Mouse (Mus musculus): ENCODE data around the gene Cdc25b. TPM values are rescaled to one million over a fixed set of nuclear protein-coding genes. Genes with fewer than 3 reads are reported as not detected.

The Cdc25b gene
- polyA plus RNA-seq, 1 experiment from 2014 or later: 44.6 TPM

DNA sequence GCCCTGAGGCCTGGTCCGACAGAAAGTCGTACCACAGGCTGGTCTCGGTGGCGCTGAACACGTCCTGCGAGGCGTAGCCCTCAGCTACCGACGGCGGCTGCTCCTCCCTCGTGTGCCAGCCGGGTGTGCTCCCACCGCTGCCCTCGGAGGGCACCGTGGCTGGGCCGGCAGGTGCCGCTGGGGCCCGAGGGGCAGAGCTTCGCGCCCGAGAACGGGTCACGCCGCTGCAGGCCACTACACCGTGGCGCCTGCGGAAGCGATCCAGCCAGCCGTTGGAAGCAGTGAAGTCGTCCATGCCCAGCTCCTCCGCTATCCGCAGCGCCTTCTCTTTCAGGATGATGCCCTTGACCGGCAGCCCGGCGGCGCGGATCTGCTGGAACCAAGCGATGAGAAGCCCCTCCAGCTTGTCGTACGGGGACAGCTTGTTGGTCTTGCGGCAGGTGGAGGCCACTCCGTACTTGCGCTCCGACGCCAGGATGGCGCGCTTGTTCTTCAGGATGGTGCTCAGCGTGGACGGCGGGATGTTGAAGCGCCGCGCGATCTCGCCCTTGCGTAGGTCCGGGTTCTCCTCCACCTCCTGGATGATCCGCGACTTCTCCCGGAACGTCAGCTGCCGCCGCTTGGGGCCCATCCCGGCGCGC lies 7.4 kb upstream of the Cdc25b start:
- Histone ChIP-seq H3K9me3 (no peaks in the 10 kb centered on the region), H3K4me1 (replicated peaks) (peaks cover 35% of the 10 kb centered on the region), H3K4me3 (replicated peaks) (peak overlapping the region; percentile 80), H3K4me2 (replicated peaks) (peak overlapping the region; percentile 97), H3K27ac (peak overlapping the region; percentile 92), H3K27me3 (replicated peaks) (no peaks in the 10 kb centered on the region), H3K9ac (peak overlapping the region; percentile 91), H3K36me3 (0 out of 2 replicates have a peak, but pooled peaks cover 2% of the 10 kb centered on the region)
- peak; percentile 66 for ATAC-seq
- WGBS: under 1% methylated on average over 62 of the region's 67 CpGs

DNA sequence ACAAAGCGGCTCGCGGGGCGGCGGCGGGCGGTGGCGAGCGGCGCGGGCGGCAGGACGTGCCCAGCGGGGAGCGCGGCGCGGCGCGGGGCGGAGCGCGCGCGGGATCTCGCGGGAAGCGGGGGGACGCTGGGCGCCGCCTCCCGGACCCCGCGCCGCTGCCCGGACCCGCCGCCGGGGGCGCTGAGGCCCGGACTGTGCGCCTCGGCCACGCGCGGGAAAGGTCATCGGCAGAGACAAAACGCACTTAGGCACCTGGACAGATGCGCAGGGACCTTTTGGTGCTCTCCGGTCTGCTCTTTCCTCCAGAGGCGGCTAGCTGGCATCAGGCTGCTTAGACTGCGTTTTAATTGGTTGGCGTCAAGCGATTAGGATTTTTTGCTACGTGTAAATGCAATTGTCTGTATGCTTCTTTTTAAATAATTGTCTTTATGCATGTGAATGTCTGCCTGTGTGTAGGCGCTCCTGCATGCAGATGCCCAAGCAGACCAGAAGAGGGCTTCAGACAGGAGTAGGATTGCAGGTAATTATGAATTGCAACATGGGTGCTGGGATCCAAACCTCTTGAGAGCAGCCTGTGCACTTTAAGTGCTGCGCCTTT lies 6.7 kb upstream of the Cdc25b start, which contains the start of gene Cenpb:
Gene Cenpb (minus strand): TSS at position 78 of the 598 bp plus-strand sequence.
- H3K27me3 ChIP-seq (replicated peaks): no peaks in the 10 kb centered on the region
- ATAC-seq: peak; percentile 85
- peak within 1 kb of the TSS; percentile 80 for H3K4me3 ChIP-seq (replicated peaks)
- peak within 1 kb of the TSS; percentile 91 for H3K9ac ChIP-seq
- peak within 1 kb of the TSS; percentile 97 for H3K4me2 ChIP-seq (replicated peaks)
- 0 out of 2 replicates have a peak, but pooled peaks cover 2% of the 10 kb centered on the region for H3K36me3 ChIP-seq
- H3K27ac ChIP-seq: peak within 1 kb of the TSS; percentile 92
- no peaks in the 10 kb centered on the region for H3K9me3 ChIP-seq
- H3K4me1 ChIP-seq (replicated peaks): peaks cover 33% of the 10 kb centered on the region
- WGBS: 2% methylated on average over 51 of the region's 57 CpGs

DNA sequence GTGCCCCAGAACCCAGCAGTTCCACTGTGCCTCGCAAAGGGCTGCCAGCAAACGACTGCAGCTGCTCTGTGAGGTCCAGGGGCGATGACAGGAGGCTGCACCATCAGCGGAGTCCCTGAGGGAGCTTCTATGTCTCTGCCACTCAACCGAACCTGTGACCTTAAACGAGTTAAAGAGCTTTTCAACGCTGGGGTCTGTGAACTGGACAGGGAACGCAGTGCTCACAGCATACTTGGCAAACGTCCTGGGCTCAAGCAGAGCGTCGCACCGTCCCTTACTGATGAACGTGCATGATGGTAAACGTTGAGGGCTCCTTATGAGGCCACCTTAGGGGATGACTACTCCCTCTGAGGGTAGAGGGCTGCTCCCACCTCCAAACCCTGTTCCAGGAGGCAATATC lies 406 bp upstream of the Cdc25b start:
- H3K9ac ChIP-seq: peak overlapping the region; percentile 61
- WGBS: 3% methylated on average over 14 of the region's 14 CpGs
- H3K36me3 ChIP-seq: peaks cover under 1% of the 10 kb centered on the region; the same call in 1 of the 2 replicates
- peak overlapping the region; percentile 54 for H3K4me3 ChIP-seq (replicated peaks)
- H3K4me2 ChIP-seq (replicated peaks): peak overlapping the region; percentile 81
- H3K27ac ChIP-seq: peak overlapping the region; percentile 64
- ATAC-seq: peak; percentile 16
- no peaks in the 10 kb centered on the region for H3K9me3 ChIP-seq
- H3K27me3 ChIP-seq (replicated peaks): no peaks in the 10 kb centered on the region
- peaks cover 17% of the 10 kb centered on the region for H3K4me1 ChIP-seq (replicated peaks)

DNA sequence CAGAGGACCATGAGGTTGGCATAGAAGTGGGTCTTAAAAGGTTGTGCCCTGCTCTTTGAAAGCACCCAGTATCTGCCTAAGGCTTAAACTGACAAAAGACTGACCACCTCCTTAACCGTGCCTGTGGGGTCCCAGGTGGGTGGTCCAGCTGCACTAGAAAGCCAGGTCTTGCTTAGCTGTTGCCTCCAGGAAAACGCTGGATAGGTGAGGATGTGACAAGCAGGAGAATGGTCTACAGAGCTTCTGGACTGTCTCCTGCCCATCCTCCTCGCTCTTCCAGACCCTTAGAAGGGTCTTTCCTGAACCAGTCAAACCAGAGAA lies 813 bp downstream of the Cdc25b start:
- no peaks in the 10 kb centered on the region for H3K9me3 ChIP-seq
- H3K9ac ChIP-seq: peak overlapping the region; percentile 61
- H3K4me2 ChIP-seq (replicated peaks): peak overlapping the region; percentile 81
- peaks cover 17% of the 10 kb centered on the region for H3K4me1 ChIP-seq (replicated peaks)
- H3K27ac ChIP-seq: peak overlapping the region; percentile 64
- ATAC-seq: no peak
- 28% methylated on average over 3 of the region's 3 CpGs for WGBS
- peaks cover 9% of the 10 kb centered on the region; the same call in 1 of the 2 replicates for H3K36me3 ChIP-seq
- H3K27me3 ChIP-seq (replicated peaks): no peaks in the 10 kb centered on the region
- H3K4me3 ChIP-seq (replicated peaks): peak overlapping the region; percentile 54

DNA sequence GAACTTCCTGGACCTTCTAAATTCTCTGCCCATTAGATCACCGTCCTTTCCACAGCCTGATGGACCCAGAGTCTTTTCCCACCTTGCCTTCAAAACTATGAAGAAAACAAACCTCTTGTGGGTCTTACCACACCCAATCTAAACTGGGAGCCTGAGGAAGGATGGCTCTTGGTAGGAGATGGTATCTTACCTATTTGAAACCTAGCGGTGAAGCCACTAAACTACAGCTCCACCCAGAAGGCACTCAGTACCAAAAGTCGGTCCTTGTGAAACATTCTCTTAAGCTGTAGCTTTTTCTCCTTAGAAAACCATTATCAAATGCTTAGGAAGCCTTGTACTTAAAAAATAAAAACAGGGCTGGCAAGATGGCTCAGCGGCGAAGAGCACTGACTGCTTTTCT lies 1.6 kb downstream of the Cdc25b start:
- 93% methylated on average over 5 of the region's 5 CpGs for WGBS

DNA sequence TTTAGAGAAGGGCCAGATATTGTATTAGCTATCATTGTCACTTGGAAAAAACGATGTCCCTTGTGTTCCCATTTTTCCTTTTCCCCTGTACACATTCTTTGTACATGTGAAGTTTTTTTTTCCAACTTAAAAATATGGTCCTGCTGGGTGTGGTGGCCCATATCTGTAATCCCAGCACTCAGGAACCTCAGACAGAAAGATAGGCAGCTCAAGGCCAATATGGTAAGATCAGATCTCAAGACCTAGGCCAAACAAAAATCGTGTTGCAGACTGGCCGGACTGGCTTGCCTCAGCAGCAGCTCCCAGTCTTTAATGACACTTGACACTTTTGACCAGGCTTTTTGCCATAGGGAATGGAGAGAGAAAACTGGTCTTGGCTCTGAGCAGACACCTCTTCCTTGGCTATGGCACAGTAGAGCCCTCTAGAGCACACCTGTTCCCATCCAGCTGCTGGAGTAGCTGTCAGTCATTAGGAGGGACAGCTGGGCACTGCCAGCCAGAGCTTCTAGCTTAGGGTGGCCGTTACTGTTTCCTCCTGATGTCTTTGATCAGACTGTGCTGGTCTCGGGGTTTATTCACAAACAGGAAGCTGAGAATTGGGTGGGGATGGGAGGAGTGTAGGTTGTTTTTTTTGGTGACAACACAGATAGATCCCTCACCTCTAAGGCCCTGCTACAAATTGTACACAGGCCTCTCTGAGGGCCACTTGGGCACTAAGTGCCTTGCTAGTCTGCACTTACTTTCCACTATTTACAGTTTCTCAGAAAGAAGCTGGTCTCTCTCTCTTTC lies 3.0 kb downstream of the Cdc25b start:
- H3K9ac ChIP-seq: no peak overlapping the region
- no peaks in the 10 kb centered on the region for H3K9me3 ChIP-seq
- peaks cover 26% of the 10 kb centered on the region for H3K36me3 ChIP-seq
- WGBS: 50% methylated on average over 5 of the region's 5 CpGs
- H3K4me3 ChIP-seq (replicated peaks): no peak overlapping the region
- peak overlapping the region; percentile 28; the same call in 1 of the 2 replicates for H3K4me2 ChIP-seq (replicated peaks)
- H3K27ac ChIP-seq: peak overlapping the region; percentile 55; the same call in 1 of the 2 replicates
- peaks cover 17% of the 10 kb centered on the region for H3K4me1 ChIP-seq (replicated peaks)
- no peaks in the 10 kb centered on the region for H3K27me3 ChIP-seq (replicated peaks)
- no peak for ATAC-seq

More for the DNA sequence above, 1.6 kb downstream of the Cdc25b start:
- no peak overlapping the region for H3K27ac ChIP-seq
- no peak overlapping the region for H3K9ac ChIP-seq
- no peaks in the 10 kb centered on the region for H3K9me3 ChIP-seq
- H3K4me3 ChIP-seq (replicated peaks): no peak overlapping the region
- H3K36me3 ChIP-seq: peaks cover 16% of the 10 kb centered on the region
- no peaks in the 10 kb centered on the region for H3K27me3 ChIP-seq (replicated peaks)
- no peak for ATAC-seq
- H3K4me1 ChIP-seq (replicated peaks): peaks cover 17% of the 10 kb centered on the region
- peak overlapping the region; percentile 81; the same call in 1 of the 2 replicates for H3K4me2 ChIP-seq (replicated peaks)

DNA sequence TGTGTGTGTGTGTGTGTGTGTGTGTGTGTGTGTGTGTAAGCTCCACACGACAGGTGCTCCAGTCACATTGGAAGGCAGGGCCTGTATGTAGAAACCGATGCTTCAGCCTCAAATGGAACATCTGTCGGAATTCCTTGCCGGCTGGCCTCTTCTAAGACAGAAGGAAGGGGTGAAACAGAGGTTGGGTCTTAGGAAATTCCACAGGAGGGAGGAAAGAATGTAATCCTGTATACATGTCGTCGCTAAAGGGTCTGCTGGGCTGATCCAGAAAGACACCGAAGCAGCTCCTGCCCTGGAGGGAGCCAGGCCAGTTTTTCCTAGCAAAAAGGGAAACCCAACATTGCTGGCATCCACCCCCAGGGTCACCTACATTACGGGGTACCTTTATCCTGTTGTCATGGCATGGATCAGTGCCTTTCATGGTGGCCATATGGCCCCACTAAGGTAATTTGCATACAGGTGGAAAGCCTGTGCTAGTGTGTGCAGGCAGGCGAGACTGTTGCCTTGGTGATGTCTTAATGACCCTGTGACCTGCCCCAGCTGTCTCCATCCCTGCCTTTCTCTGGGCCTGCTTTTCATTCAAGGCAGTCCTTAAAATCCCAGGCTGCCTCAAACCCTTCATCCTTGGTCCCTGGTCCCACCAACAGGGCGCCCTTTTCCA lies 3.7 kb downstream of the Cdc25b start:
- Histone ChIP-seq H3K4me3 (replicated peaks) (no peak overlapping the region), H3K4me2 (replicated peaks) (no peak overlapping the region), H3K9ac (no peak overlapping the region), H3K27me3 (replicated peaks) (no peaks in the 10 kb centered on the region), H3K27ac (peak overlapping the region; percentile 55), H3K36me3 (peaks cover 26% of the 10 kb centered on the region), H3K9me3 (no peaks in the 10 kb centered on the region), H3K4me1 (replicated peaks) (peaks cover 17% of the 10 kb centered on the region)
- no peak for ATAC-seq
- WGBS: 35% methylated on average over 10 of the region's 10 CpGs

DNA sequence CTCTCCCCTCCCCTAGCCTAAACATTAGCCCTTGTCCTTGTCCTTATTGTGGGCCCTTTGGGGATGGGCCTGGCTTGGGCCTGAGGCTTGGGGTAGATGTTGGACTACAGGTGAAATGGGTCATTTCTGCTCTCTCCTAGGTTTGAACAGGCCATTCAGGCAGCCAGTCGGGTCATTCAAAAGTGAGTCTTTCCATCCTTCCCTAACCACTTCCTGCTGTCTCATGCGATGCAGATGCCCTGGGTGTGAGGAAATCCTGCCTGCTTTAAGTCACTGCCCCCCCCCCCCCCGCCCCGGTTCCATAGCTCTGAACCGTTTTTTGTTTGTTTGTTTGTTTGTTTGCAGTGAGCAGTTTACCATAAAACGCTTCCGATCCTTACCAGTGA lies 4.2 kb downstream of the Cdc25b start:
- H3K9ac ChIP-seq: no peak overlapping the region
- H3K36me3 ChIP-seq: peaks cover 26% of the 10 kb centered on the region
- H3K4me1 ChIP-seq (replicated peaks): peaks cover 15% of the 10 kb centered on the region
- H3K4me3 ChIP-seq (replicated peaks): no peak overlapping the region
- H3K27me3 ChIP-seq (replicated peaks): no peaks in the 10 kb centered on the region
- H3K9me3 ChIP-seq: no peaks in the 10 kb centered on the region
- no peak overlapping the region for H3K27ac ChIP-seq
- H3K4me2 ChIP-seq (replicated peaks): no peak overlapping the region
- no peak for ATAC-seq
- 72% methylated on average over 7 of the region's 7 CpGs for WGBS

DNA sequence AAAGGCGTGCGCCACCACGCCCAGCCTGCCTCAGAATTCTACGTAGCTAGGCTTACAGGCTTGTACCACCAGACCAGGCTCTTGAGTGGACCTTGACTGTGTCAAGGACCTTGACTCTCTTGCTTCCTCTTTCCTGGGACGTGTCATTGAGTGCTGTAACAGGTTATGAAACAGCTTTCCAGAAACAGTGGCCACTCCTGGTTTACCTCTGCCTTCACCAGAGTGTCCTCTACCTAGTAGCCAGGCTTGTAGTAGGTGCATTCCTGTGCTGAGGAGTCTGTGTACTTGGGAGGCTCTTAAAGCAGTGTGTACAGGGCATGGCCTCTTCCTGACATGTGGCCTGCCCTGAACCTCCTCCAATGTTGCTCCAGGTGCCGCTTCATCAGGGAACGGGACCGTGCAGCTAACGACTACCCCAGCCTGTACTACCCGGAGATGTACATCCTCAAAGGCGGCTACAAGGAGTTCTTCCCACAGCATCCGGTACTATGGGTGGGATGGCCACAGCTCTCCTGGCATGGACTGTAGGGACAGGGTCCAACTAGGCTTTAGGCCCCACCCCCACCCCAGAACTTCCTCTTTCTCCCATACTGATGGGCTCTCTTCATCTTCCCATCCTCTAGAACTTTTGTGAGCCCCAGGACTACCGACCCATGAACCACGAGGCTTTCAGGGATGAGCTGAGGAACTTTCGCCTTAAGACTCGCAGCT lies 10.0 kb downstream of the Cdc25b start:
- 93% methylated on average over 16 of the region's 16 CpGs for WGBS
- H3K36me3 ChIP-seq: peaks cover 21% of the 10 kb centered on the region
- no peak overlapping the region for H3K4me3 ChIP-seq (replicated peaks)
- no peaks in the 10 kb centered on the region for H3K27me3 ChIP-seq (replicated peaks)
- H3K9ac ChIP-seq: no peak overlapping the region
- no peak overlapping the region for H3K27ac ChIP-seq
- no peaks in the 10 kb centered on the region for H3K9me3 ChIP-seq
- no peaks in the 10 kb centered on the region for H3K4me1 ChIP-seq (replicated peaks)
- no peak overlapping the region for H3K4me2 ChIP-seq (replicated peaks)
- peak; percentile 29; the same call in 1 of the 2 replicates for ATAC-seq

DNA sequence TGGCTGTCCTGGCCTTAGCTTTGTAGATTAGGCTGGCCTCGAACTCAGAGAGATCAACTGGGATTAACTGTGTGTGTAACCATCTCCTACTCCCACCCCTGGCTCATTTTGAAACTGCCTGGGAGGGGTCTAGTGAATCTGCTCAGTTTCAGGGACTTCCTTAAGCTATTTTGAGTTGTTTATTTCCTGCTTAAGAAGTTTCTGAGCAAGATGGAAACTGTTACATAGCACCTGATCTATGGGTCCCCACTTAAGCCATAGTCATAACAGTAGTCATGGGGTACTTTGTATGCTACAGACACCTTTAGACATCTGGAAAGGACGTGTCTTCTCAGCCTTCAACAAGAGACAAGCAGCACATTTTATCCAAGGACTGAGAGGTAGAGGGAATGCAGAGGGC lies 14.0 kb downstream of the Cdc25b start:
- no peaks in the 10 kb centered on the region; the same call in 1 of the 2 replicates for H3K36me3 ChIP-seq
- 73% methylated on average over 2 of the region's 2 CpGs for WGBS
- H3K27ac ChIP-seq: no peak overlapping the region
- H3K9ac ChIP-seq: no peak overlapping the region
- H3K27me3 ChIP-seq (replicated peaks): no peaks in the 10 kb centered on the region
- H3K4me3 ChIP-seq (replicated peaks): no peak overlapping the region
- no peak overlapping the region for H3K4me2 ChIP-seq (replicated peaks)
- H3K9me3 ChIP-seq: no peaks in the 10 kb centered on the region
- no peak for ATAC-seq
- H3K4me1 ChIP-seq (replicated peaks): peaks cover 12% of the 10 kb centered on the region

DNA sequence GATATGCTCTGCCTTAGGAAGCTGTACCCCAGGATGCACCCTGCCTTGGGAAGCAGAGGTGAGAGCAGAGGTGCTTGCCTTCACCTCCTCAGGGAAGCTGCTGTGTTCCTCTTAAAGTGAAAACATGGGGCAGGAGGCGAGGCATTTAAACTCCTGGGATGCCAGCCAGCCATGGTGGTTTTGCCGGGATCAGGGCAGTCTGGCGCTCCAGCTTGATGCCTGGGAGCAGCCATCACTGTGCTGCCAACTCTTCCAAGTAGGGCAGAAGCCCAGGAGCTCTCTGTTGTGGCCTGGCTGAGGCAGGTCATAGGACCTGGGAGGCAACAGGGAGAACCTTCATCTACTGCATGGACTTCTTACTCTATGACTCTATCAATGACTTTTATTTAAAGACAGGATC lies 14.5 kb downstream of the Cdc25b start:
- no peak overlapping the region for H3K4me3 ChIP-seq (replicated peaks)
- no peak overlapping the region for H3K4me2 ChIP-seq (replicated peaks)
- 87% methylated on average over 3 of the region's 3 CpGs for WGBS
- no peak overlapping the region for H3K27ac ChIP-seq
- no peaks in the 10 kb centered on the region for H3K27me3 ChIP-seq (replicated peaks)
- peaks cover 12% of the 10 kb centered on the region for H3K4me1 ChIP-seq (replicated peaks)
- ATAC-seq: no peak
- H3K9me3 ChIP-seq: no peaks in the 10 kb centered on the region
- no peaks in the 10 kb centered on the region; the same call in 1 of the 2 replicates for H3K36me3 ChIP-seq
- no peak overlapping the region for H3K9ac ChIP-seq

Data from intestine, embryonic 15.5 days (tissue).